Mouse (Mus musculus): ENCODE data around the gene Cryzl1.

Gene Cryzl1

DNA sequence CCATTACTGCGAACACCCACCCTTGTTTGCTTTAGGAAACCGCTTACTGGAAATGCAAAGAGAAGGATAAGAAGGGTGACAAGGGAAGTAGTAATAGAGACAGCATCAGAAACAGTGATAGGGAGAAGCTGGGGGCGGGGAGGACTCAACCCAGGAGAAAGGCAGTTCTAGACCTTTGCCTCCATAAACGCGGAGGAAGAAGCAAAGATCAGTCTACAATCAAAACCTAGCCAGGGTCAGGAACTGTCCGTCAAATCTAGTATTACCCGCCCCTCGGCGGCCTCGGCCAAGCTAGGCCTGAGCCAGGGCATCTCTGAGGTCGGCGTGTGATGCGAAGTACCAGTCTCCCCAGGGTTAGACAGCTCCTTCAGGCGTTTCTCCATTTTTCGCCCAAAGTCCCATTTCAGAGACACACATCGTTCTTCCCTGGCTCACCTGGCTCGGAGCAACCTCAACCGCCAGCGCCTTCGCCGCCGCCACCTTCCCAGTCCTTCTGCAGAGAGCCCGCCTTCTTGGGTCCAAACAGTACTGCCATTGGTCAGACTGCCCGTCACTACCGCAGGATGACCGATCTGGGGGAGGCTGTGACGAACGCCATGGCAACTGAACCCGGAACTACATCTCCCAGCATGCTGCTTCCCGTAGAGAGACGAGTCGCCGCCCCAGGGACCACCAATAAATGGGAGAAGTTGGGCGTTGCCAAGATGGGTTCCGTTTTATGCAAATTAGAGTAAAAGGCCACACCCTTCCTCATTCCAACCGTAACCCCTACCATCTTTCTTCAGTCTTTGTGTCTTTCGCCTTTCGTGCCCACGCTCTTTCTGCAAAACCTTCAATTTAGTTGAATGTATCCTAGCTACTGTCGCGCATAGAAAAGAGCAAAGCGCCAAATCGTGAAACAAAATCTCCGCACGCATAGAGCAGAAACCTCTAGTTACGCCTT is at the start of gene Cryzl1:
Cryzl1 (minus strand) TSS at position 853 of the 943 bp plus-strand sequence.
- DNase-seq, result peak; percentile 83 to 92

DNA sequence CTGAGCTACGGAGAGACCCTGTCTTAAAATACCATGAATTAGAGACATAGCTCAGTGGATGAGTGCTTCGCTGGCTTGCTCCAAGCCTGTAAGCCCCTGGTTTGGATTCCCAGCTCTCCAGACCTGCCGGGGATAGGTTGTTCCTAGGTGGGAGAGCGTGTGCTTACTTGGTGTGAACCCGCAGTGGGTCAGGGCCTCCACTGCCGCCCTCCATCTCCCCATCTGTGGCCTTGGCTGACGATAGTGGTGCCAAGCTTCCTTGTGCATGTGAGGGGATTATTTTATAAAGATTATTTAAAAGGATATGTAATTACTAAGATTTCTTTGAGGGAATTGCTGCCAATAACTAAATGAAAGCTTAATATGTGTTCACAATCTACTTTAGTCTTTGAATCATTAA is 43.8 kb upstream of the Cryzl1 start:
- DNase-seq, result no peak

GRCm38 (mm10) chr16:91771334-91771733 is 42.6 kb upstream of the Cryzl1 start:
- no peak for DNase-seq

- no peak for DNase-seq
Observed at GRCm38 (mm10) chr16:91770662-91771061, 41.9 kb upstream of the Cryzl1 start.

DNA sequence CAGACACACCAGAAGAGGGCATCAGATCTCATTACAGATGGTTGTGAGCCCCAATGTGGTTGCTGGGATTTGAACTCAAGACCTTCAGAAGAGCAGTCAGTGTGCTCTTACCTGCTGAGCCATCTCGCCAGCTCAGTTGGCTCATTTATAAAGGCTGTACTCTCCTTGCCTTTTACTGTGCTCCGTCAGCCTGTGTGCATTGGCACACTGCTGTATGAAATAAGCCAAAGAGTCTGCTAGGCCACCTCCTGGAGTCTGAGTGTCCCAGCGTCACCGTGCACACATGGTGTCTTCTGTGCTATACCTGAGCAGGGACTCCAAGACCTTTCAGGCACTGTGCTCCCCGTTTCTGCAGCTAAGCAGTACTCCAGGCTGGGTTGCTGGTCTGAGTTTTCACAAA is 41.1 kb upstream of the Cryzl1 start:
- DNase-seq, result no peak

DNA sequence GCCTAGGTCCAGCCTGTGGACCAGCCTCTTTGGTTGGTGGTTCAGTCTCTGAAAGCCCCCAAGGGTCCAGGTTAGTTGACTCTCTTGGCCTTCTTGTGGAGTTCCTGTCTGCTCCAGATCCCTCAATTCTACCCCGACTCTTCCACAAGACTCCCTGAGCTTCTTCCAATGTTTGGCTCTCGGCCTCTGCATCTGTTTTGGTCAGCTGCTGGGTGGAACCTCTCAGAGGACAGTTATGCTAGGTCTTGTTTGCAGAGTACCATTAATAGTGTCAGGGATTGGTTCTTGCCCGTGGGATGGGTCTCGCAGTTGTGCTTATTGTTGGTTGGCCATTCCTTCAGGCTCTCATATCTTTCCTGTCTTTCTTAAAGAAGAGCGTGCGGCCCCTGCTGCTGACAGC is 39.8 kb upstream of the Cryzl1 start:
- DNase-seq, result no peak

DNA sequence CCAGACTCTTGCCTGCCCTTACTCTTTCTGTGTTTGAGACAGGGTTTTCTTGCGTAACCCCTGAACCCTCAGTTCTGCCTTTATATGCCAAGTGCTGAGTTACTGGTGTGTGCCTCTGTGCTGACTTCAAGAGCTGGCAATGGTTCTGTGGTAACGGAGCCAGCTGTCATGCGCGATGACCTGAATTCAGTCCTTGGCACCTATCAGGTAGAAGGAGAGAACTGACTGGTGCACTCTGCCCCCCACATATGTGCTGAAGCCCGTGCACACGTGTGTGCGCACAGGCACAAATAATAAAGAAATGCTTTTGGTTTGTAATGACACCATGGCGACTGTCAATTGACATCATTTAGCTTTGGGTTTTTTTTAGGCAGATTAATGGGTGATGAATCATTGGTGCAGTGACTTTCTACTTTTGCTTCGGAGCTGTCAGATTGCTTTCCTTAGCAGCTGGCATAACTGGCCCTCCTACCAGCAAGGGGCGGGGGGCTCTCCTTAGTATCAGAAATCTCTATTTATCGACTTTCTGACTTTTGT is 38.5 kb upstream of the Cryzl1 start:
- no peak for DNase-seq

GRCm38 (mm10) chr16:91765816-91766210 is 37.0 kb upstream of the Cryzl1 start:
- DNase-seq, result no peak

- DNase-seq, result no peak
Observed at GRCm38 (mm10) chr16:91765121-91765815, 36.5 kb upstream of the Cryzl1 start.

DNA sequence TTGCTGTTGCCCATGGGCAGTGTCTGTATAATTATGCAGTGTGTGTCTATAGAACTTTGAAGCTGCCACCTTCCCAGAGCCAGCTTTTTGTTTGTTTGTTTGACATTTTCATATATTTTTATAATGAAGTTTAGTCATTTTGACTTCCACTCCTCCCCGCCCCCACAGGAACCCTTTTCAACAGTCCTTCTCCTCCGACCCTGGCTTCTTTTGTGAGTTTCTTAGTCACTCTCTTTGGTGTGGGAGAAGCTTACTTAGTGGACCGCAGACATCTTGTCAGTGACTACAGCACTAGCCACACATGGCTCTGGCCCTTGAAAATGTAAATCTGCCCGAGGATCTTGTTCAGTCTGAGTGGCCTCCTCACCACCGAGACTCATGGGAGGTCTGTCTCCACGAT is 35.6 kb upstream of the Cryzl1 start:
- DNase-seq, result no peak

GRCm38 (mm10) chr16:91763975-91764374 is 35.2 kb upstream of the Cryzl1 start:
- DNase-seq, result no peak

- DNase-seq, result no peak
Observed at GRCm38 (mm10) chr16:91762476-91762875, 33.7 kb upstream of the Cryzl1 start.

DNA sequence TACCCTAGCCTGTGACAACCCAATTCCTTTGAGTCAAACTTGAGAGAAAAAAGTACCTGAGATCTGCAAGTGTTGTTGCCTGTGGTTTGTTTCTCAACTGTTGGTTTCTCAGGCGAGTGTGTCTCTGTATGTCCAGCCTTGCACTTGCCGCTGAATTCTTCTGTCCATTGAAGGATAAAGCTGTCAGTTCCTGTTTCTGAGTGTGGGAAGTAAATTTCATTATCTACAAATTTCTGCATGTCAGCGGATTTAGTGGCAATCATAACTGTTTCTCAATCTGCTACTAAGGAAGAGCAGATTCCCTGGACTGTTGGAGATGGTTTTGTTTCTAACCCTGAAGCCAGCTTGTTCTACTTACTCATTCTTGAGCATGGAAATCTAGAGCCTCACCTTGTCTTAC is 33.0 kb upstream of the Cryzl1 start:
- DNase-seq, result no peak

GRCm38 (mm10) chr16:91761202-91761601 is 32.4 kb upstream of the Cryzl1 start:
- no peak for DNase-seq

- DNase-seq, result no peak
Observed at GRCm38 (mm10) chr16:91754957-91755356, 26.2 kb upstream of the Cryzl1 start.

DNA sequence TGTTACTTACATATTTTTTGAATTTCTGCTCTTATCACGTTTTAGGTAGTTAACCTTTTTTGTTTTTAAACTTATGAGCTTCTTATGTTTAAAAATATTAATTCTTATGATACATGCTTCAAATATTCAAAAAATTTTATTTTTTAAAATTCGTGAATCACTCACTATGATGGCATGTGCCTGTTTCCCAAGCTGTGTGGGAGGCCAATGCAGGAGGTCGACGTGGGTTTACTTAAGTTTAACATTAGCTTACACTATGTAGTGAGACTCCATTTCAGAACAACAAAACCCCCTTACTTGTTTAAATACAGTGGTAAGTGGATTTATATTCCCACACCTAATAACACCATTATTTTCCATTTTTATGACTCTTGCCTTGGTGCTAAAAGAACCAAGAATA is 24.8 kb upstream of the Cryzl1 start:
- DNase-seq, result no peak

DNA sequence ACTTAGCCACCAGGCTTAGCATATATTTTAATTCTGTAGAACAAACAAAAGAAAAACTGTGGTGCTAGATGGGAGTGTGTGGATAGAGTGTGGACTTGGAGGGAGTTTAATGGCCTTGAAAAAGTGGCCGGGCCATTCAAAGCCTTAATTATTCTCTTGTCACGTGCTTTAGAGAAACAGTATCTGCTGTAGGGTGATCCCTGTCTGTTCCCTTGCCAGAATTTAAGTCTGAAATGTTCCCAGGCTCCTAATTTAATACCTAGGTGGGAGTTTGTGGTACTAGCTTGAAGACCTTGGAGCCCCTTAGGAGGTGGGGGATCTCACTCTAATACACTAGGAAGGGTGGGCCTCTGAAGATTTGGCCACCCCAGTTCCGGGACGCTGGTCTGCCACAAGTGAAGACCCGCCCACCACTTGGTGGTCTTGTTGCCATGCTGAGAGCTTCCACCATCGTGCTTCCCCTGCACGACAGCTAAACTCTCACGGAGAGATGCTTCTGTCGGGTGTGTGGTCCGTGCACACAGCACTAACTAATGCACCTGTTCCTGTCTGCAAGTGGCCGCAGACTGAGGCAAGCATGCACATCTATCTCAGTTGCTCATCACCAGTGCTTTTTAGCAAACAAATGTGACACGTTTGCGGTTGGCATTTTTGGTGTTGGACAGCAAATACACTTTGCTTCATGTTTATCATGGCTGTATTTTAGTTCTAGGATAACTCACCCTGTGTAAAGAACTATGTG is 23.0 kb upstream of the Cryzl1 start:
- no peak for DNase-seq

GRCm38 (mm10) chr16:91747567-91747966 is 18.8 kb upstream of the Cryzl1 start:
- no peak for DNase-seq

- DNase-seq, result no peak
Observed at GRCm38 (mm10) chr16:91746101-91746950, 17.6 kb upstream of the Cryzl1 start.

DNA sequence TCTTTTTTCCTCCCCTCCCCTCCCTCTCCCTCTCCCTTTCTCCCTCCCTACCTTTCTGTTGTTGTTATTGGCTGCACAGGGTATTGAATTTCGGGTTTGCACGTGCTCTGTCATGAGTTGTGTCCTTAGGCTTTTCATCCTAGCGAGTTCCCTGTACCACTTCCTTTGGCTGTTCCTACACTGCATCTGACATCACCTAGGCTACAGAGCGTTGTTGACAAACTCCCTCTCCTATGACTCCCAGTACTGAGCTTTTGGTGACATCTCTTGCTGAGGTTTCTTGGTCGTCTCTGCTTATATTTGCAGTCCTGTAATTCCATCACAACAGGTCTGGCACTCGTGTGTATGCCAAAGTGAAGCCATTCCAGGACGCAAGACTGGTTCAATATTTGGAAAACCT is 14.3 kb upstream of the Cryzl1 start:
- DNase-seq, result no peak

DNA sequence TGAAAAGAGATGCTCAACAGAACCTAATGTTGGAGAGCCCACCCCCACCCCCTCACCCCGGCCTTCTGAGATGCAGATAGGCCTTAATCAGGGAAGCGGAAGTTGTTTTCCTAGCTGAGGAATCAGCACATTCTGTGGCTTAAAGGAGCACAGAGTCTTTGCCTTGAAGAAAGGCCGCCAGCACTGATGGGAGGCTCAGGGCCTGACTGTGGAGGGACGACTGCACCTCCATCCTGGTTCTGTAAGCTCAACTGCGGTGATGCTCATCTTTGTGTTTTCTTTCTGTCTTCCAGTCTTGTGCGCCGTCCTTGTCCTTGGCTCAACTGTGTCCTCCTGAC is 12.1 kb upstream of the Cryzl1 start:
- DNase-seq, result no peak

DNA sequence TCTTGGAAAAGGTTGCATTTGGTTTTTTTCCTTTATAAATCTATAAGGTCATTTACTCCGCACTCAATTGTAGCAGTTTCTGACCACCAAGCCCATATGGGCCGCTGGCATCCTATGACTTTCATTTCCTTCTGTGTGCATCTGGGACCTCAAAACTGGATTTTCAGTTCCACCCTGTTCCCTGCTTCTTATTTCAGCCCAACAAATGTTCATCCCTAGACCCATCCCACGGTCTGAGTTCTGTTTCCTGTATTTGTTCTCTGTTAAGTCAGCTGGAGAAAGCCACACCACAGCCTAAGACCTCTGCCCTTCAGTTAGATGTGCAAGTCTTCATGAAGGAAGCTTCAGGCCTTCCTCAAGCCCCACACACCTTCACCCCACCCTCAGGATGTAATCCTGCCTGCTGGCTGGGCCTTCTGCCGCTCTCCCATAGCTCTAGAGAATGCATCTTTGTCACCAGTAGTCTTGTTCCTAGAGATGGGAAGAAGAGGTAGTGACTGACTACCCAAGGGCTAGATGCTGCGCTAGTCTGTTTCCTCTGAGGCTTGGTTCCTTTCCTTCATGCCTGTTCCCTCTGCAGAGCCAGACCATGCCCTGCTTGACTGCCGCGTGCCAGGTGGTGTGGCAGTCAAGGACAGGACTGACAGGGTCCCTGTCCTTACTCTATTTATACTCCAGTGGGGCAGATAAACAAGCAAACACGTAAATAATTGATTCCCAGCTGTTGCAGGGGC is 11.6 kb upstream of the Cryzl1 start:
- DNase-seq, result no peak

Measured in thymus, postnatal 36 days (tissue).